In the genomic region with DNA sequence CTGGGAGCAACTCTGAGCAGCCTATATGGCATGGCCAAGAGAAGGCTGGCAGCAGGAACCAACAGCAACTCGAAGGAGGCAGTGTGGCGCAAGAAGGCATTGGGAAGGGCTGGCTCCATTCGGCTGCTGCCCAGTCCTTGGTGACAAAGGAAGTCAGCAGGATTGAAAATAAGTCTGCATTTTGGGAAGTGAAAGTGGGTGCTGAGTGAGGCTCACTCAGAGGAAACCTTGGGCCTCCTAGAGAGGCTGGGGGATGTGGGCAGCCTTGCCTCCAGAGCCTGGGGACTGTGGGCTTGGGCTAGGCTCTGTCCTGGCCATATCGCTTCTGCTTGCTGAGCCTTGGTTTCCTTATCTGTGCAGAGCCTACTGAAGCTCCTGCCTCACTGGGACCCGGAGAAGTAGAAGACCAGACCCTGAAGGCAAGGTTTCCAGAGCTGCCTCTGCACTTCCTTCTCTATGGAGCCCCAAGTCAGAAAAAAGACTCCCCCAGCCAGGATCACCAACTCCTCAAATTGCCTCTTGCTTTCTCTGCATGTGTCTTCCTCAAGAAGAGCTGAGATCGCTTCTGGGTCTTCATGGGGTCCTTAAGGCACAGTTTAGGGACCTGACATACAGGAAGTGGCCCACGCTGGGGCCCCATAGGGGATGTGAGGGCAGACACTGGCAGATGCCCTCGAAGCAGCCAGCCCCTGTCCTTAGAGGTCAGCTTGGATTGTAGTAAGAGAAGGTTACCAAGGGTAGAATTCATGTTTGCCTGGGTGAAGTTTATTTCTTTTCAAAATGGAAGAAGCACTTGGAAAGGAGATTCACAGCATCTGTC, we compare ENCODE assay signal across 11 mouse cellular contexts. TPM values are rescaled to one million over a fixed set of nuclear protein-coding genes. Genes with fewer than 3 reads are reported as not detected.
DNase-seq lines count a peak whose midpoint lies in the region; ATAC-seq lines count a peak whose summit lies in the region.
"Had no signal": no experiment of that assay in that cellular context is flagged by ENCODE, and none has a peak within 500 bp of the region (broad histone marks: within the 10 kb centered on the region; RNA-seq: fewer than 3 reads in every experiment).

No protein-coding gene starts in this region.

- H3K4me1 ChIP-seq in hindbrain, embryonic 10.5 days (replicated peaks) = peaks cover 87% of the 10 kb centered on the region
- H3K4me1 ChIP-seq in hindbrain, embryonic 16.5 days (ENCODE audit: control insufficient read depth, insufficient read depth, low read depth, low read length) = peaks cover 23% of the 10 kb centered on the region
- peaks cover 72% of the 10 kb centered on the region for H3K4me1 ChIP-seq in liver, embryonic 11.5 days (replicated peaks; ENCODE audit: control insufficient read depth, insufficient read depth, low read length)

- WGBS in hindbrain, embryonic 10.5 days = 88% methylated on average over 8 of the region's 8 CpGs
- WGBS in hindbrain, embryonic 16.5 days = 82% methylated on average over 8 of the region's 8 CpGs
- 37% methylated on average over 8 of the region's 8 CpGs for WGBS in liver, embryonic 11.5 days

- no peaks in the 10 kb centered on the region for H3K9me3 ChIP-seq in hindbrain, embryonic 10.5 days
- no peaks in the 10 kb centered on the region for H3K9me3 ChIP-seq in hindbrain, embryonic 16.5 days (ENCODE audit: control insufficient read depth, low read length)
- no peaks in the 10 kb centered on the region for H3K9me3 ChIP-seq in liver, embryonic 11.5 days (ENCODE audit: control insufficient read depth, low read length)
- H3K9me3 ChIP-seq: lung, embryonic 15.5 days had no signal

- no peak overlapping the region for H3K4me2 ChIP-seq in hindbrain, embryonic 16.5 days (ENCODE audit: low read length)
- H3K4me2 ChIP-seq in liver, embryonic 11.5 days = peak overlapping the region; percentile 45
- H3K4me2 ChIP-seq: lung, embryonic 15.5 days had no signal

- peaks cover 41% of the 10 kb centered on the region for H3K27me3 ChIP-seq in hindbrain, embryonic 10.5 days (ENCODE audit: insufficient read depth, poor library complexity, severe bottlenecking)
- H3K27me3 ChIP-seq in hindbrain, embryonic 16.5 days (replicated peaks; ENCODE audit: control insufficient read depth, insufficient read depth, low read length) = no peaks in the 10 kb centered on the region
- no peaks in the 10 kb centered on the region for H3K27me3 ChIP-seq in liver, embryonic 11.5 days (replicated peaks; ENCODE audit: control insufficient read depth, insufficient read depth, low read length)
- H3K27me3 ChIP-seq: lung, embryonic 15.5 days had no signal

- H3K9ac ChIP-seq in hindbrain, embryonic 16.5 days (ENCODE audit: low read depth, low read length) = no peak overlapping the region
- H3K9ac ChIP-seq in liver, embryonic 11.5 days (ENCODE audit: low read depth, low read length) = peak overlapping the region; percentile 53
- H3K9ac ChIP-seq: lung, embryonic 15.5 days had no signal

- peak overlapping the region; percentile 50; the same call in 1 of the 2 replicates for H3K27ac ChIP-seq in hindbrain, embryonic 10.5 days
- no peak overlapping the region for H3K27ac ChIP-seq in hindbrain, embryonic 16.5 days (ENCODE audit: low read depth, low read length)
- H3K27ac ChIP-seq in liver, embryonic 11.5 days (ENCODE audit: low read depth, low read length) = peak overlapping the region; percentile 88
- H3K27ac ChIP-seq: kidney, postnatal 0 days; lung, embryonic 15.5 days had no signal

- DNase-seq in hindbrain, embryonic 10.5 days (ENCODE audit: low spot score) = no peak
- DNase-seq in adipocyte (ENCODE audit: low spot score) = peak; percentile 33
- no peak for DNase-seq in liver, embryonic 11.5 days (ENCODE audit: low spot score)
- peak; percentile 80 to 86 for DNase-seq in monocyte, adult 2 months (ENCODE audit: low read depth in 1 of 2, low spot score in 2 of 2)
- no peak for DNase-seq in cerebellum, postnatal 10 days
- DNase-seq: thymus, adult 18-20 months had no signal

- no peak for ATAC-seq in hindbrain, embryonic 16.5 days
- peak; percentile 78 for ATAC-seq in liver, embryonic 11.5 days (replicated peaks; ENCODE audit: low FRiP score)
- no peak for ATAC-seq in erythroblast, adult 5-6 weeks (replicated peaks; ENCODE audit: low FRiP score, poor library complexity, severe bottlenecking)

- H3K36me3 ChIP-seq in hindbrain, embryonic 10.5 days = no peaks in the 10 kb centered on the region
- no peaks in the 10 kb centered on the region for H3K36me3 ChIP-seq in hindbrain, embryonic 16.5 days (ENCODE audit: control insufficient read depth, insufficient read depth, low read length)
- no peaks in the 10 kb centered on the region for H3K36me3 ChIP-seq in liver, embryonic 11.5 days (ENCODE audit: control insufficient read depth, insufficient read depth, low read length)
- H3K36me3 ChIP-seq: lung, embryonic 15.5 days had no signal

- H3K4me3 ChIP-seq in hindbrain, embryonic 10.5 days = no peak overlapping the region
- H3K4me3 ChIP-seq in hindbrain, embryonic 16.5 days (ENCODE audit: low read length) = no peak overlapping the region
- H3K4me3 ChIP-seq in liver, embryonic 11.5 days (ENCODE audit: low read depth, low read length) = no peak overlapping the region
- H3K4me3 ChIP-seq: lung, embryonic 15.5 days had no signal

RNA-seq across cellular contexts. Expression of gene Nol4l, which starts 14.3 kb away (rescaled TPM):
- 19.1 and 23.3 TPM in 2 replicates for polyA plus RNA-seq in hindbrain, embryonic 10.5 days (2016; fragmentation: Nextera tagmentation; extraction: Ambion mirVana)
- 33.7 and 40.7 TPM in 2 replicates for polyA plus RNA-seq in hindbrain, embryonic 16.5 days (2015; fragmentation: Nextera tagmentation; extraction: Ambion mirVana)
- 14.1 and 15.8 TPM in 2 replicates for polyA plus RNA-seq in liver, embryonic 11.5 days (2014; fragmentation: Nextera tagmentation; extraction: Ambion mirVana)
- total RNA-seq in erythroblast, adult 5-6 weeks (2015; ENCODE audit: low replicate concordance) = 2.7 and 6.1 TPM in 2 replicates
- total RNA-seq in erythroblast, adult 5-6 weeks (2017; ENCODE audit: low replicate concordance) = 1.8 and 4.3 TPM in 2 replicates

RNA-seq across cellular contexts. Expression of gene 4930404H24Rik, which starts 51.5 kb away (rescaled TPM):
- not detected in 2 replicates for polyA plus RNA-seq in hindbrain, embryonic 10.5 days (2016; fragmentation: Nextera tagmentation; extraction: Ambion mirVana)
- not detected in 2 replicates for polyA plus RNA-seq in hindbrain, embryonic 16.5 days (2015; fragmentation: Nextera tagmentation; extraction: Ambion mirVana)
- polyA plus RNA-seq in liver, embryonic 11.5 days (2014; fragmentation: Nextera tagmentation; extraction: Ambion mirVana) = not detected in 2 replicates
- 7.1 TPM in 1 of 2 replicates, not detected in the other for total RNA-seq in erythroblast, adult 5-6 weeks (2015; ENCODE audit: low replicate concordance)
- not detected in 2 replicates for total RNA-seq in erythroblast, adult 5-6 weeks (2017; ENCODE audit: low replicate concordance)
- polyA plus RNA-seq: heart, embryonic 16.5 days; kidney, postnatal 0 days; lung, embryonic 15.5 days had no signal

Comparison
In these comparisons a context has a peak if more than half of its experiments do, and no peak if none do; other contexts are left out.
1. DNase-seq: peak in adipocyte (single experiment) and monocyte, adult 2 months (2 of 2); none in hindbrain, embryonic 10.5 days (single experiment), liver, embryonic 11.5 days (single experiment) and cerebellum, postnatal 10 days (0 of 2).